Mouse (Mus musculus) neutrophil, adult 65 days (primary cell): Measurements from ENCODE around the gene Mtmr3. TPM values are rescaled to one million over a fixed set of nuclear protein-coding genes. Genes with fewer than 3 reads are reported as not detected.

ENCODE experiments used
- total RNA-seq: library from RNA; stranded (reverse); gene quantifications from 2 replicates; pipeline ENCODE4 v1.2.4, GENCODE M21; 2023

Gene Mtmr3
- 158 and 192 TPM in 2 replicates for total RNA-seq

DNA sequence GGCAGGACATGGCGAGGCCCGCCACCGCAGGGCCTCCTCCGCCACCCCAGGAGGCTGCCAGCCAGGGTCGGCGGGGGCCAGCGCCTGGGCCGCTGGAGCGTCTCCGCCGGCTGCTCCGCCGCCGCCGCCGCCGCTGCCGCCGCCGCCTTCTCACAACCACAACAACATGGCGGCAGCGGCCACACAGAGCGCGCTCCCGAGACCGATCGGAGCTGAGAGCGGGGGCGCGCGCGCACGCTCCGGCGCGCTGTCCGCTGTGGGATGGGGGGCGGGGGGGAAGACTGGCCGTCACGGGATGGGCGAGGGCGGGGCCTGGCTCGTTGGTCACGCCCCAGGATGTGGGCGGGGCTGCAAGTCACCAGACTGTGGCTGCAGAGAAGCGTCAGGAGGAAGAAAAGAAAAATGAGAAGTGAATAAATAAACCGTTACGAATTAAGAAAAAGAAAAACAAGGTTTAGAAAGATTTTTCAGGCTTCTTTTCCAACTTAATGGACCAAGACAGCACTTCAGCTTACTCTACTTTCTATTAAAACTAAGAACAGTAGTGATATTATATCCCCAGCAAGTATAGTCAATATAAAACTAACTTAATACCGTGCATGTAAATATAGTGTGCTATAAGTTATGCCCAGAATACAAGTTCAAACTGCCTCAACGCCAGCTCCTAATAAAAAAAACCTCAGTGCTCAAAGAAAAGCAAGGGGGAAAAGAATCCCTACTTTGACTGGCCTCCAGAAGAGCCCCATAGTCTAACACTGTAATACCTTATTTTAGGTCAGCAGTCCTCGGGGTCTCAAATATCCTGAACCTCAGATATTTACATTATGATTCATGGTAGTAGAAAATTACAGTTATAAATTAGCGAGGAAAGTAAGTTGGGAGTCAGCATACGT is at the start of gene Mtmr3:
Mtmr3 (minus strand) TSS at position 256 of the 893 bp plus-strand sequence.

DNA sequence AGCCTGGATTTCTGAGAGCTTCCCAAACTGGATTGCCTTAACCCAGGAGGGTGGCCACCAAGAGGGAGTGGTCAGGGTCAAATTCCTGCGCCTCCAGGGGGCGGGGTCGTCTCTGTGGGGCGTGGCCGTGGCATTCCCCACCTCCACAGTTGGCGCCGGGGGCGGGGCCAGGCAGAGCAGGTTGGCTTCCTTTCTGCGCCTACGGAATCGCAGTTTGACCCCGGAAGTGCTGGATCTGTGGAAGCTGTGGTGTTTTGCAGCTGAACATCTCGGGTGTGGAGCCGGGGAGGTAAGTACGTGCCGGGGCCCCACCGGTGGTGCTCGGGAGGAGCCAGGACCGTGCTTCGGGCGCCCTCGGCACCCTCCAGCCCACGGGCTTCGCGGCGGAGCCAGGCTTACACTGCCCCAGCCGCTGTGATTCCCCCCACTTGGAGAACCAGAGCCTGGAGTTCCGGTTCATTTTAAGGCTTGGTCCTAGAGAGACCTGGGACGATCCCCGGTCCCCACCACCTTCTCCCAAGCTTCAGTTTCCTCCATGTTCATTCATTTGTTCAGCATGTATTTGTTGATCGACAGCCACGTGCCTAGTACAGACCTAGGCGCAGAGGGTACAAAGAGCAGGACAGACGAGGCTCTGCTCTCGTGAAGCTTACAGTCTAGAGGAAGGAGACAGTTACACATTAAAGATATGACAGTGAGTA is 43.0 kb upstream of the Mtmr3 start, which contains the start of gene Ascc2:
Ascc2 (plus strand) TSS at position 214 of the 701 bp plus-strand sequence.

DNA sequence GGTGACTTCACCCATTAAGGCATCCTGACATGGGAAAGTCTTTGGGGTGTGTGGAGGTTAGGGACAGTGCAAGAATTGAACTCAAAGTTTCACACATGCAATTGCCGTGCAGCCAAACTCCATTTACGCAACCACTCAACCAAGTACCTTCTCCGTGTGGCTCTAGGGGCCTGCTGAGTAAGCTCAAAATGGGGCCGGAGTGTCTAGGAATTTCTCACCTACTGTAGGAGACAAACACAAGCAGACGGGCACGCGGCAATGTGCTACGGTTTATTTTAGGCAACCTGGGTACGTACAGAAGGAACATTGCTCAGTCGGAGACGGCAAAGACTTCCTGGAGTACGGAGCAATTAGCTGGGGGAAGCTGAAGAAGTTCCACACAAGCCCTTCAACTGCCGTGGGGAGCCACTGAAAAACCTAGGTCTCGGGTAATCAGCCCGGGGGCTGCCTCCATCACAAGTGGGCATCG is 25.4 kb upstream of the Mtmr3 start, which contains the start of gene Gm11032:
Gm11032 (plus strand) TSS at position 51 of the 469 bp plus-strand sequence.

DNA sequence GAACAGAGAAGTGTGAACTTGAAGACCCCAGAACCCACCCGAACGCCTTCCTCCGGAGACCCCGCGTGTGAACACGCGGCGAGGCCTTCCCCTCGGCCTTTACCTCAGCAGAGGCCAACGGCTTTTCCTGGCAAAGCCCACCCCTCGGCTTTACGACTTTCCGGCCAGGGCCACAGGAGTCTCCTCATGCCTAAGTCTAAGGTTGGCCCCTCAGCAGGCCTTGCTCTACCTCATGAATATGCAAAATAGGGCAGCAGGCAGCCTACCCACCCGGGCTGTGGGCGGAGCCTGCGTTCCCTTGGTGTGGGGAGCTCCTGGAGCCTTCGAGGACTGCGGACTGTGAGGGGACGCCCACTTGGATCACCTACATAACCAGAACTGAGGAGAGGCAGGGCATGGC is 153.7 kb downstream of the Mtmr3 start, which contains the start of gene Hormad2:
Hormad2 (minus strand) TSS at position 128 of the 400 bp plus-strand sequence.

Other genes with a start within 250 kb of the Mtmr3 start
- 2.9 and 7.4 TPM in 2 replicates for gene Hormad2, start 153.8 kb downstream of the Mtmr3 start, total RNA-seq
- not detected in 2 replicates for gene Gm11032, start 25.2 kb upstream of the Mtmr3 start, total RNA-seq
- 14.5 and 18.5 TPM in 2 replicates for gene Ascc2, start 42.9 kb upstream of the Mtmr3 start, total RNA-seq
- 96.3 and 118 TPM in 2 replicates for gene Uqcr10, start 109.5 kb upstream of the Mtmr3 start, total RNA-seq
- 15.2 and 17.8 TPM in 2 replicates for gene Zmat5, start 109.8 kb upstream of the Mtmr3 start, total RNA-seq
- gene Cabp7, start 151.9 kb upstream of the Mtmr3 start, total RNA-seq = not detected in 2 replicates